Mouse (Mus musculus): ENCODE results near the gene Treml2. TPM values are rescaled to one million over a fixed set of nuclear protein-coding genes. Genes with fewer than 3 reads are reported as not detected.

Gene Treml2
- polyA plus RNA-seq, 1 experiment from 2014 or later, result 0.12 TPM

- H3K4me3 ChIP-seq (replicated peaks; ENCODE audit: low read depth, low read length), result no peak overlapping the region
- H3K9me3 ChIP-seq (ENCODE audit: control insufficient read depth, low read length), result no peaks in the 10 kb centered on the region
- DNase-seq, result no peak
- no peak overlapping the region for H3K27ac ChIP-seq (replicated peaks; ENCODE audit: low read depth, low read length)
- no peak overlapping the region for H3K4me2 ChIP-seq (ENCODE audit: low read length)
- ATAC-seq (ENCODE audit: low FRiP score, low TSS enrichment), result no peak
- no peaks in the 10 kb centered on the region for H3K27me3 ChIP-seq (ENCODE audit: control insufficient read depth, insufficient read depth, low read length)
- no peaks in the 10 kb centered on the region for H3K4me1 ChIP-seq (ENCODE audit: control insufficient read depth, insufficient read depth, low read length)
- 89% methylated on average over 1 of the region's 1 CpGs for WGBS
- H3K36me3 ChIP-seq (ENCODE audit: control insufficient read depth, insufficient read depth, low read length), result no peaks in the 10 kb centered on the region
- no peak overlapping the region for H3K9ac ChIP-seq (replicated peaks; ENCODE audit: low read length)
These were observed 31.7 kb upstream of the Treml2 start for GRCm38 (mm10) chr17:48267591-48267990.

DNA sequence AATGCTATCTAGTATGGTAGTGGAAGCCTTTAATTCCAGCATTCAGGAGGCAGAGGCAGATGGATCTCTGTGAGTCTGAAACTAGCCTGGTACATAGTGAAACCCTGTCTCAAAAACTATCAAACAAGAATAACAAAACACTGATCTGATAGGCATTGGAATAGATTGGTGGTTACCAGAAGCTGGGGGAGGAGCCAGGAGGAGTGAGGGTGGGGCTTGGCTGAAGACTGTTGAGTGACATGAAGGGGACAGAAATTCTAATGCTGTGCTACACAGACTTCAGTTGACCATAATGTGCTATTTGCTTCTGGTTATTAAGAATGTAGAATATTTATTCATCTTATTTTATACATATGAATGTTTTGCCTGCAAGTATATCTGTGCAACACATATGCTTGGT lies 31.0 kb upstream of the Treml2 start:
- Histone ChIP-seq H3K4me3 (replicated peaks; ENCODE audit: low read depth, low read length) (no peak overlapping the region), H3K27ac (replicated peaks; ENCODE audit: low read depth, low read length) (no peak overlapping the region), H3K9ac (replicated peaks; ENCODE audit: low read length) (no peak overlapping the region), H3K27me3 (ENCODE audit: control insufficient read depth, insufficient read depth, low read length) (no peaks in the 10 kb centered on the region), H3K4me1 (ENCODE audit: control insufficient read depth, insufficient read depth, low read length) (no peaks in the 10 kb centered on the region), H3K36me3 (ENCODE audit: control insufficient read depth, insufficient read depth, low read length) (no peaks in the 10 kb centered on the region), H3K9me3 (ENCODE audit: control insufficient read depth, low read length) (no peaks in the 10 kb centered on the region), H3K4me2 (ENCODE audit: low read length) (no peak overlapping the region)
- DNase-seq (no peak), ATAC-seq (ENCODE audit: low FRiP score, low TSS enrichment) (no peak)

DNA sequence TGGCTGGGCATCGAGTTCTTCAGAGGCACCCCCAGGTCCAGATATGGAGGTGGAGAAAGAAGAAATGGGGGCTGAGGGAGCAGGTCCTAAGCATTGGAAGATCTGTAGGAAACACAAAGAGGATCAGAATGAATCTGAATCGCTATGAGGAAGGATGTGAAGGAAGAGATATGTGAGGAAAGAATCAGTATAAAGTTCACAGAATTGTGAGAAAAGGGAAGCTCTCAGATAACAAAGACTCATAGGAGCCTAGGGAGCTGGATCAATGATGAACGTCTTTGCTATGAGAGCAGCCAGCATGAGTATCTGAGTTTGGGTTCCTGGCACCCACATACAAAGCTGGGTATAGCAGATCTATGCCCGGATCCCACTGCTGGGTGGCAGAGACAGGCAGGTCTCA lies 29.5 kb upstream of the Treml2 start:
- Histone ChIP-seq H3K9ac (replicated peaks; ENCODE audit: low read length) (no peak overlapping the region), H3K4me2 (ENCODE audit: low read length) (no peak overlapping the region), H3K4me3 (replicated peaks; ENCODE audit: low read depth, low read length) (no peak overlapping the region), H3K27me3 (ENCODE audit: control insufficient read depth, insufficient read depth, low read length) (no peaks in the 10 kb centered on the region), H3K9me3 (ENCODE audit: control insufficient read depth, low read length) (no peaks in the 10 kb centered on the region), H3K27ac (replicated peaks; ENCODE audit: low read depth, low read length) (no peak overlapping the region), H3K4me1 (ENCODE audit: control insufficient read depth, insufficient read depth, low read length) (no peaks in the 10 kb centered on the region), H3K36me3 (ENCODE audit: control insufficient read depth, insufficient read depth, low read length) (no peaks in the 10 kb centered on the region)
- WGBS, result 74% methylated on average over 4 of the region's 4 CpGs
- ATAC-seq (ENCODE audit: low FRiP score, low TSS enrichment), result no peak
- no peak for DNase-seq

GRCm38 (mm10) chr17:48272158-48272557 lies 27.1 kb upstream of the Treml2 start:
- Histone ChIP-seq H3K4me1 (ENCODE audit: control insufficient read depth, insufficient read depth, low read length) (no peaks in the 10 kb centered on the region), H3K9me3 (ENCODE audit: control insufficient read depth, low read length) (no peaks in the 10 kb centered on the region), H3K9ac (replicated peaks; ENCODE audit: low read length) (no peak overlapping the region), H3K27me3 (ENCODE audit: control insufficient read depth, insufficient read depth, low read length) (no peaks in the 10 kb centered on the region), H3K4me3 (replicated peaks; ENCODE audit: low read depth, low read length) (no peak overlapping the region), H3K4me2 (ENCODE audit: low read length) (no peak overlapping the region), H3K36me3 (ENCODE audit: control insufficient read depth, insufficient read depth, low read length) (no peaks in the 10 kb centered on the region), H3K27ac (replicated peaks; ENCODE audit: low read depth, low read length) (no peak overlapping the region)
- no peak for DNase-seq
- no peak for ATAC-seq (ENCODE audit: low FRiP score, low TSS enrichment)
- WGBS, result 83% methylated on average over 5 of the region's 5 CpGs

- 93% methylated on average over 4 of the region's 4 CpGs for WGBS
These were observed 26.7 kb upstream of the Treml2 start for GRCm38 (mm10) chr17:48272598-48272997.

DNA sequence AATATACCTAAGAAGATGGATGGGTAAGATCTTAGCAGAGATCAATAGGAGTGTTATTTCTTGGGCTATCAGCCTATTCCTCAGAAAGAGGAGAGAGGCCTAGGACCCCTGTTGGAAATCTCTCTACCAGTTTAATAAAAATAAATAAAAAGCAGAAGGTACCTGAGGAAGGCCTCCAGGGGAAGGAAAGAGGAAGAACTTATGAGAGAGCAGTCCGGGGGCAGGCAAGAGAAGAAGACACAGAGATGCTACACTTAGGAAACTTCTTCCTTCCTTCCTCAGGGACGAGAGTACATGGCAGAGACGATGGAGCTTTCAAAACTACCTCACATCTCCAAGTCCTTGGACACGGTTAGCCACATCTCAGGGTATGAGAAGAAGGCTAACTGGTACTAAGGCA lies 25.2 kb upstream of the Treml2 start:
- H3K9me3 ChIP-seq (ENCODE audit: control insufficient read depth, low read length), result no peaks in the 10 kb centered on the region
- H3K4me1 ChIP-seq (ENCODE audit: control insufficient read depth, insufficient read depth, low read length), result no peaks in the 10 kb centered on the region
- DNase-seq (no peak), ATAC-seq (ENCODE audit: low FRiP score, low TSS enrichment) (no peak)
- no peak overlapping the region for H3K4me2 ChIP-seq (ENCODE audit: low read length)
- no peak overlapping the region for H3K9ac ChIP-seq (replicated peaks; ENCODE audit: low read length)
- no peaks in the 10 kb centered on the region for H3K27me3 ChIP-seq (ENCODE audit: control insufficient read depth, insufficient read depth, low read length)
- H3K27ac ChIP-seq (replicated peaks; ENCODE audit: low read depth, low read length), result no peak overlapping the region
- WGBS, result 92% methylated on average over 4 of the region's 4 CpGs
- H3K4me3 ChIP-seq (replicated peaks; ENCODE audit: low read depth, low read length), result no peak overlapping the region
- H3K36me3 ChIP-seq (ENCODE audit: control insufficient read depth, insufficient read depth, low read length), result no peaks in the 10 kb centered on the region

More at GRCm38 (mm10) chr17:48272598-48272997, 26.7 kb upstream of the Treml2 start:
- Histone ChIP-seq H3K4me3 (replicated peaks; ENCODE audit: low read depth, low read length) (no peak overlapping the region), H3K9me3 (ENCODE audit: control insufficient read depth, low read length) (no peaks in the 10 kb centered on the region), H3K36me3 (ENCODE audit: control insufficient read depth, insufficient read depth, low read length) (no peaks in the 10 kb centered on the region), H3K4me1 (ENCODE audit: control insufficient read depth, insufficient read depth, low read length) (no peaks in the 10 kb centered on the region), H3K27ac (replicated peaks; ENCODE audit: low read depth, low read length) (no peak overlapping the region), H3K4me2 (ENCODE audit: low read length) (no peak overlapping the region), H3K9ac (replicated peaks; ENCODE audit: low read length) (no peak overlapping the region), H3K27me3 (ENCODE audit: control insufficient read depth, insufficient read depth, low read length) (no peaks in the 10 kb centered on the region)
- no peak for DNase-seq
- ATAC-seq (ENCODE audit: low FRiP score, low TSS enrichment), result no peak

- 28% methylated on average over 6 of the region's 6 CpGs for WGBS
- H3K9me3 ChIP-seq (ENCODE audit: control insufficient read depth, low read length), result no peaks in the 10 kb centered on the region
- ATAC-seq (ENCODE audit: low FRiP score, low TSS enrichment), result no peak
These were observed 24.4 kb upstream of the Treml2 start for GRCm38 (mm10) chr17:48274885-48275284.

DNA sequence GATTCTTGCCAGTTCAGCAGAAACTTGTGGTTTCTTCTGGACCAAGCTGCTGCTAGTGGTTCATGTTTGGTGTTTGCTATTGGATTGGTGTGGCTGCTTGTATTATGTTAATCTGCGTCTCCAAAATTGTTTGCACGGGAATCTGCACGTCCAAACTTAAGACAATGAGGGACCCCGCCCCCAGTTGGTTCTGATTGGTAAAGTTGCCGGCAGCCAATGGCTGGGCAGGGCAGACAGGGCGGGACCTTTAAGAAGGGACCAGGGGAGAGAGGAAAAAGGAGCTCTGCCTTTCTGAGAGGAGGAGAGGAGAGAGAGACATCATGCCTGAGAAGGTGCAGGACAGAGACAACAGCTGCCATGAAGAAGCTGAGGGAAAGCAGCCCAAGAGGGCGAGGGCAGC lies 23.6 kb upstream of the Treml2 start:
- 60% methylated on average over 7 of the region's 7 CpGs for WGBS
- no peak overlapping the region for H3K27ac ChIP-seq (replicated peaks; ENCODE audit: low read depth, low read length)
- no peaks in the 10 kb centered on the region for H3K27me3 ChIP-seq (ENCODE audit: control insufficient read depth, insufficient read depth, low read length)
- H3K9ac ChIP-seq (replicated peaks; ENCODE audit: low read length), result no peak overlapping the region
- no peaks in the 10 kb centered on the region for H3K9me3 ChIP-seq (ENCODE audit: control insufficient read depth, low read length)
- H3K4me2 ChIP-seq (ENCODE audit: low read length), result no peak overlapping the region
- H3K36me3 ChIP-seq (ENCODE audit: control insufficient read depth, insufficient read depth, low read length), result no peaks in the 10 kb centered on the region
- DNase-seq, result no peak
- ATAC-seq (ENCODE audit: low FRiP score, low TSS enrichment), result no peak
- no peak overlapping the region for H3K4me3 ChIP-seq (replicated peaks; ENCODE audit: low read depth, low read length)
- H3K4me1 ChIP-seq (ENCODE audit: control insufficient read depth, insufficient read depth, low read length), result no peaks in the 10 kb centered on the region

More at GRCm38 (mm10) chr17:48274885-48275284, 24.4 kb upstream of the Treml2 start:
- peak; percentile 86 for DNase-seq
- H3K27me3 ChIP-seq (ENCODE audit: control insufficient read depth, insufficient read depth, low read length), result no peaks in the 10 kb centered on the region
- no peaks in the 10 kb centered on the region for H3K4me1 ChIP-seq (ENCODE audit: control insufficient read depth, insufficient read depth, low read length)
- H3K4me3 ChIP-seq (replicated peaks; ENCODE audit: low read depth, low read length), result no peak overlapping the region
- no peak overlapping the region for H3K27ac ChIP-seq (replicated peaks; ENCODE audit: low read depth, low read length)
- no peak overlapping the region for H3K9ac ChIP-seq (replicated peaks; ENCODE audit: low read length)
- no peaks in the 10 kb centered on the region for H3K36me3 ChIP-seq (ENCODE audit: control insufficient read depth, insufficient read depth, low read length)
- no peak overlapping the region for H3K4me2 ChIP-seq (ENCODE audit: low read length)

GRCm38 (mm10) chr17:48278381-48278780 lies 20.9 kb upstream of the Treml2 start:
- Histone ChIP-seq H3K9ac (replicated peaks; ENCODE audit: low read length) (no peak overlapping the region), H3K27me3 (ENCODE audit: control insufficient read depth, insufficient read depth, low read length) (no peaks in the 10 kb centered on the region), H3K9me3 (ENCODE audit: control insufficient read depth, low read length) (no peaks in the 10 kb centered on the region), H3K27ac (replicated peaks; ENCODE audit: low read depth, low read length) (no peak overlapping the region), H3K4me2 (ENCODE audit: low read length) (no peak overlapping the region), H3K4me1 (ENCODE audit: control insufficient read depth, insufficient read depth, low read length) (0 out of 2 replicates have a peak, but pooled peaks cover 3% of the 10 kb centered on the region), H3K36me3 (ENCODE audit: control insufficient read depth, insufficient read depth, low read length) (no peaks in the 10 kb centered on the region), H3K4me3 (replicated peaks; ENCODE audit: low read depth, low read length) (no peak overlapping the region)
- DNase-seq (no peak), ATAC-seq (ENCODE audit: low FRiP score, low TSS enrichment) (no peak)

All from midbrain, embryonic 14.5 days (tissue).